Mouse (Mus musculus) testis, adult 10 weeks (tissue): ENCODE data around the gene Ifna12. TPM values are rescaled to one million over a fixed set of nuclear protein-coding genes. Genes with fewer than 3 reads are reported as not detected.

Source experiments
- polyA plus RNA-seq: library from polyadenylated mRNA; stranded (reverse); fragments of 350-450 nt; fragmentation: Illumina TruSeq; extraction: RNeasy Lipid Tissue Mini Kit (QIAGEN cat#74804); gene quantifications from one replicate; pipeline ENCODE4 v1.2.3, GENCODE M21; 2014; ENCODE audit warnings: low read depth, low replicate concordance

The Ifna12 gene
- not detected for polyA plus RNA-seq

DNA sequence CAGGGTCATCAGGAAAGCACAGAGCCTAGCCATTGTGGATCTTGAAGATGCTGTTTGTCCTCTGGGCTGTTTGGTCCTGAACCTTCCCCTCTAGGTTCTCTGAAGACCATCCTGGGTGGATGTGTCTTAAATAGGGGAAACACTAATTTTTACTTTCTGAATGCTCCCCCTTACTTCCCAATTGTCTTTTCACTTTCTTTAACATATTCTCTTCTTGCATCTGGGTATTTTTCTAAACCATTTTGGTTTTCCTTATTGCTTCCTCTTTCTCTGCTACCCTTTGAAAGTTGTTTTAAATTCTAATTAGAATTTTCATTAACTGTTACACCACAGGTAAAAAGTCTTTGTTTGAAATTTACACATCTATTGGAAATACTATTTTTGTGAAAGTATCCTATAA, at the start of gene Ifna12:
Gene Ifna12 (minus strand): TSS at position 101 of the 400 bp plus-strand sequence.

DNA sequence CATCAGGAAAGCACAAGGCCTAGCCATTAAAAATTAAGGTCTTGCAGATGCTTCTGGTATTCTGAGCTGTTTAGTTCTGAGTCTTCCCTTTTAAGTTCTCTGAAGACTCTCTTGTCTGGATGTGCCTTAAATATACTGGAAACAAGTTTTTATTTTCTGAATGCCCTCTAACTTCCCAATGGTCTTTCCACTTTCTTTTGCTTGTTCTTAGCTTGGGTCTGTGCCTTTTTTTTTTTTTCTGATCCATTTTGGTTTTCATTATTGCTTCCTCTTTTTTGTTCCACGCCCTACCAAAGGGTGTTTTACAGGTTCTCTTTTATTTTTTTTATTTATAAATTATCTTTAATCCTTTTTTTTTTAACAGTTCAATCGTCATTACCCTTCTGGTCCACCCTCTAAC, 41.2 kb upstream of the Ifna12 start, which contains the start of gene Ifna13:
Gene Ifna13 (minus strand): TSS at position 101 of the 400 bp plus-strand sequence.

DNA sequence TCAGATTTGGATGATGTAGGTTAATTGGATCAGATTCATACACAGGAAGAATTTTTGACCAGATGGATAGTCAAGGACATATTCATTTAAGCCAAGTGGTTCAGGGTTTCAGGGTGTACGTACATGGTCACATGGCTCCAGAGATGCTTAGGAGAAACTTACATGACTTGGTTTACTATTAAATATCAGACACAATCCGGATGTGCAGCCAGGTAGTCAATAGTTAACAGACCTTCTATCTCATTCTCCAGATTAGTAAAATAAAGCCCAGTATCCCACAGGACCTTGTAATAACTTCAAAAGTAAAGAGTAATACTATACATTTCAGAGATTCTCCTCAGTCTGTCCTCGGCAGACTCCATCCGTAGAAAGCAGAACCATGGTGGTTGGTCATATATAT, 31.1 kb upstream of the Ifna12 start, which contains the start of gene C87499:
Gene C87499 (minus strand): TSS at position 101 of the 400 bp plus-strand sequence.

DNA sequence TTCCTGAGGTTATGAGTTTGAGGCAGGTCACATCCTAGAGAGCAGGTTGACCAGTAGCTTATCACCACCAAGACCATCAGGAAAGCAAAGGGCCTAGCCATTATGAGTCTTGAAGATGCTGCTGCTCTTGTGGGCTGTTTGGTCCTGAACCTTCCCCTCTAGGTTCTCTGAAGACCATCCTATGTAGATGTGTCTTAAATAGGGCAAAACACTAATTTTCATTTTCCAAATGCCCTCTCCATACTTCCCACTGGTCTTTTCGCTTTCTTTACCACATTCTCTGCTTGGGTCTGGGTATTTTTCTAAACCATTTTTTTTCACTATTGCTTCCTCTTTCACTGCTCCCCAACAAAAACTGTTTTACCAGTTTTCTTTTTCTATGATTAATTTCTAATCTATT, 10.9 kb downstream of the Ifna12 start, which contains the start of gene Ifna9:
Gene Ifna9 (minus strand): TSS at position 101 of the 400 bp plus-strand sequence.

GRCm38 (mm10) chr4:88571698-88572097, 31.5 kb downstream of the Ifna12 start, which contains the start of gene Ifna14:
Gene Ifna14, minus strand, starts transcription at chr4:88571798.

GRCm38 (mm10) chr4:88558145-88558544, 45.0 kb downstream of the Ifna12 start, which contains the start of gene Ifna15:
Gene Ifna15, minus strand, starts transcription at chr4:88558245.

Other genes starting within 250 kb of the Ifna12 start
- 2.4 TPM for gene Hacd4, start 164.4 kb downstream of the Ifna12 start, polyA plus RNA-seq
- not detected for gene Ifnb1, start 80.6 kb downstream of the Ifna12 start, polyA plus RNA-seq
- not detected for gene Ifna15, start 45.1 kb downstream of the Ifna12 start, polyA plus RNA-seq
- not detected for gene Ifna14, start 31.6 kb downstream of the Ifna12 start, polyA plus RNA-seq
- not detected for gene Ifna9, start 11.0 kb downstream of the Ifna12 start, polyA plus RNA-seq
- not detected for gene C87499, start 31.0 kb upstream of the Ifna12 start, polyA plus RNA-seq
- not detected for gene Ifna13, start 41.1 kb upstream of the Ifna12 start, polyA plus RNA-seq
- gene Ifna16, start 73.5 kb upstream of the Ifna12 start, polyA plus RNA-seq = not detected
- not detected for gene Ifna2, start 80.5 kb upstream of the Ifna12 start, polyA plus RNA-seq
- not detected for gene Ifnab, start 88.0 kb upstream of the Ifna12 start, polyA plus RNA-seq
- not detected for gene Gm26566, start 118.4 kb upstream of the Ifna12 start, polyA plus RNA-seq
- gene Klhl9, start 119.1 kb upstream of the Ifna12 start, polyA plus RNA-seq = 41.4 TPM
- not detected for gene Gm13271, start 151.5 kb upstream of the Ifna12 start, polyA plus RNA-seq
- not detected for gene Gm13283, start 156.7 kb upstream of the Ifna12 start, polyA plus RNA-seq
- not detected for gene Gm13290, start 170.5 kb upstream of the Ifna12 start, polyA plus RNA-seq
- not detected for gene Gm13289, start 173.5 kb upstream of the Ifna12 start, polyA plus RNA-seq
- gene Gm13272, start 176.5 kb upstream of the Ifna12 start, polyA plus RNA-seq = not detected
- gene Ifnz, start 178.8 kb upstream of the Ifna12 start, polyA plus RNA-seq = not detected
- not detected for gene Gm13276, start 182.3 kb upstream of the Ifna12 start, polyA plus RNA-seq
- gene Gm13277, start 185.3 kb upstream of the Ifna12 start, polyA plus RNA-seq = not detected
- gene Gm13278, start 188.2 kb upstream of the Ifna12 start, polyA plus RNA-seq = not detected
- gene Gm13275, start 191.1 kb upstream of the Ifna12 start, polyA plus RNA-seq = not detected
- not detected for gene Gm13279, start 194.0 kb upstream of the Ifna12 start, polyA plus RNA-seq
- not detected for gene Gm13285, start 196.3 kb upstream of the Ifna12 start, polyA plus RNA-seq
- not detected for gene Gm13287, start 199.9 kb upstream of the Ifna12 start, polyA plus RNA-seq
- gene Gm13288, start 202.2 kb upstream of the Ifna12 start, polyA plus RNA-seq = not detected
- gene Ifna7, start 212.9 kb upstream of the Ifna12 start, polyA plus RNA-seq = not detected
- not detected for gene Ifna11, start 216.6 kb upstream of the Ifna12 start, polyA plus RNA-seq
- not detected for gene Ifna6, start 224.0 kb upstream of the Ifna12 start, polyA plus RNA-seq
- gene Ifna5, start 232.1 kb upstream of the Ifna12 start, polyA plus RNA-seq = not detected
- not detected for gene Ifna4, start 238.5 kb upstream of the Ifna12 start, polyA plus RNA-seq
- gene Ifna1, start 246.7 kb upstream of the Ifna12 start, polyA plus RNA-seq = not detected